Mouse (Mus musculus) spleen, adult 2 months (tissue): ENCODE results near the gene Nudt5. TPM values are rescaled to one million over a fixed set of nuclear protein-coding genes. Genes with fewer than 3 reads are reported as not detected.

Experiments
- DNase-seq, 2 experiments: peaks; one replicate each; pipeline versions ENCODE4 v3.0.0 to v3.0.0-alpha.2; 2012 to 2021; ENCODE audit warnings: low spot score in 2 of 2, low read depth in 1 of 2
- H3K27ac ChIP-seq: fragments of 200-500 bp; 2 replicates; pipeline ENCODE4 v1.5.1; 2012; ENCODE audit warnings: low read length, inconsistent platforms; ENCODE audit not compliant: insufficient read depth
- H3K27me3 ChIP-seq: fragments of 200-500 bp; 2 replicates; pipeline ENCODE4 v1.6.1; 2012; ENCODE audit warnings: mild to moderate bottlenecking, moderate library complexity, low read length, inconsistent platforms; ENCODE audit not compliant: control insufficient read depth, insufficient read depth
- H3K36me3 ChIP-seq: fragments of 200-500 bp; 2 replicates; pipeline ENCODE4 v1.6.1; 2012; ENCODE audit warnings: mild to moderate bottlenecking, low read length, inconsistent platforms; ENCODE audit not compliant: control insufficient read depth, insufficient read depth
- H3K4me1 ChIP-seq: fragments of 200-500 bp; 2 replicates; pipeline ENCODE4 v1.6.1; 2011; ENCODE audit warnings: inconsistent platforms; ENCODE audit not compliant: control insufficient read depth, insufficient read depth, insufficient read length
- H3K4me3 ChIP-seq: fragments of 200-500 bp; 2 replicates; pipeline ENCODE4 v1.5.1; 2011; ENCODE audit warnings: mild to moderate bottlenecking, inconsistent platforms; ENCODE audit not compliant: insufficient read depth, insufficient read length; ENCODE audit errors: extremely low read depth
- CTCF ChIP-seq: fragments of 200-500 bp; IDR thresholded peaks from 2 replicates; pipeline ENCODE4 v1.5.1; 2011; ENCODE audit warnings: mild to moderate bottlenecking, inconsistent platforms; ENCODE audit not compliant: insufficient read depth, insufficient read length, insufficient replicate concordance; ENCODE audit errors: extremely low read depth
- POLR2A ChIP-seq: fragments of 200-500 bp; IDR thresholded peaks from 2 replicates; pipeline ENCODE4 v1.6.1; 2011; ENCODE audit warnings: low read depth, low read length, inconsistent platforms
- WGBS: fragments of 180-500 bp; shearing (Covaris S2); methylation state at CpG from one replicate; pipeline ENCODE4 v1.1.7; 2018; 5-methylcytosine and 5-hydroxymethylcytosine counted together
- polyA plus RNA-seq: library from polyadenylated mRNA; depleted of rRNA; stranded (reverse); fragments of >200 nt; gene quantifications from 2 replicates; pipeline ENCODE4 v1.2.3, GENCODE M21; 2012; rRNA removed

Nudt5 gene
- polyA plus RNA-seq, 1 experiment, result 5.1 TPM

- TF ChIP-seq POLR2A, result no peak
- peak; percentile 54; the same call in 1 of the 2 replicates for TF ChIP-seq CTCF
- Histone ChIP-seq H3K36me3 (no peaks in the 10 kb centered on the region), H3K4me3 (no peak overlapping the region), H3K4me1 (no peaks in the 10 kb centered on the region), H3K27ac (no peak overlapping the region), H3K27me3 (no peaks in the 10 kb centered on the region)
- 84% methylated on average over 5 of the region's 5 CpGs for WGBS
- DNase-seq, result peak; percentile 18 to 32
Measured at GRCm38 (mm10) chr2:5900145-5900544, 55.3 kb downstream of the Nudt5 start.

- WGBS, result 79% methylated on average over 5 of the region's 5 CpGs
- Histone ChIP-seq H3K4me1 (no peaks in the 10 kb centered on the region), H3K36me3 (no peaks in the 10 kb centered on the region), H3K27ac (no peak overlapping the region), H3K27me3 (no peaks in the 10 kb centered on the region), H3K4me3 (no peak overlapping the region)
- no peak for TF ChIP-seq POLR2A
- TF ChIP-seq CTCF, result no peak
- DNase-seq, result no peak
Measured at GRCm38 (mm10) chr2:5906092-5906491, 61.3 kb downstream of the Nudt5 start.

DNA sequence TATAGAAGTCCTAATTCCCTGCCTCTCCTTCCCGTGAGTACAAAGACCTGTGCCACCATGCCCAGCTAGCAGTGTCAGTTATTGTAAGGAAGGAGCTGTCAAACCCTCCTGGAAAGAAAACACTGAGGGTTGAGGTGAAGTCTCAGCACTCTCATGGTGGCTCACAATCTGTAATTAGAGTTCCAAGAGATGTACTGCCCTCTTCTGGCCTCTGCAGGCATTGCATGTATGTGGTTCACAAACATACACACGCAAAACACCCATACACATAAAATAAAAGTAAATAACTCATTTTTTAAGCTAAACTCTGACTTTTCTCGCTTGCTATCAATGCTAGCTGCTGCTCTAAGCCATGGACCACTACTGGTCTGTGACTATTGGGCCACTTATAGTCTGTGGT, 61.8 kb downstream of the Nudt5 start:
- peak; percentile 32 to 44 for DNase-seq
- no peak overlapping the region for H3K4me3 ChIP-seq
- no peaks in the 10 kb centered on the region for H3K4me1 ChIP-seq
- TF ChIP-seq POLR2A (no peak), CTCF (peak; percentile 40; the same call in 1 of the 2 replicates)
- WGBS, result 73% methylated on average over 3 of the region's 3 CpGs
- no peaks in the 10 kb centered on the region for H3K27me3 ChIP-seq
- no peak overlapping the region for H3K27ac ChIP-seq
- no peaks in the 10 kb centered on the region for H3K36me3 ChIP-seq

- DNase-seq, result no peak
- H3K4me3 ChIP-seq, result no peak overlapping the region
- TF ChIP-seq CTCF, result no peak
- no peak for TF ChIP-seq POLR2A
- no peak overlapping the region for H3K27ac ChIP-seq
- no peaks in the 10 kb centered on the region for H3K27me3 ChIP-seq
- H3K36me3 ChIP-seq, result no peaks in the 10 kb centered on the region
- 88% methylated on average over 16 of the region's 16 CpGs for WGBS
- no peaks in the 10 kb centered on the region for H3K4me1 ChIP-seq
Measured at GRCm38 (mm10) chr2:5911282-5911965, 66.6 kb downstream of the Nudt5 start.

Other genes starting within 250 kb of the Nudt5 start
- 5.7 and 5.8 TPM in 2 replicates for gene Camk1d, start 130.5 kb upstream of the Nudt5 start, polyA plus RNA-seq
- 27.6 and 29.2 TPM in 2 replicates for gene Cdc123, start 145 bp downstream of the Nudt5 start, polyA plus RNA-seq
- 1.2 and 1.3 TPM in 2 replicates for gene Gm13199, start 17.9 kb downstream of the Nudt5 start, polyA plus RNA-seq
- 9.6 and 12.8 TPM in 2 replicates for gene Sec61a2, start 50.4 kb downstream of the Nudt5 start, polyA plus RNA-seq
- 0.32 and 0.49 TPM in 2 replicates for gene Dhtkd1, start 97.8 kb downstream of the Nudt5 start, polyA plus RNA-seq
- 1.6 and 2.4 TPM in 2 replicates for gene Upf2, start 106.5 kb downstream of the Nudt5 start, polyA plus RNA-seq